Mouse (Mus musculus) testis, postnatal 10 days (tissue): Measurements from ENCODE around the gene Fjx1.

ENCODE experiments used
- DNase-seq: peaks from one replicate; pipeline ENCODE4 v3.0.0; 2021; ENCODE audit warnings: low spot score

Gene Fjx1

DNA sequence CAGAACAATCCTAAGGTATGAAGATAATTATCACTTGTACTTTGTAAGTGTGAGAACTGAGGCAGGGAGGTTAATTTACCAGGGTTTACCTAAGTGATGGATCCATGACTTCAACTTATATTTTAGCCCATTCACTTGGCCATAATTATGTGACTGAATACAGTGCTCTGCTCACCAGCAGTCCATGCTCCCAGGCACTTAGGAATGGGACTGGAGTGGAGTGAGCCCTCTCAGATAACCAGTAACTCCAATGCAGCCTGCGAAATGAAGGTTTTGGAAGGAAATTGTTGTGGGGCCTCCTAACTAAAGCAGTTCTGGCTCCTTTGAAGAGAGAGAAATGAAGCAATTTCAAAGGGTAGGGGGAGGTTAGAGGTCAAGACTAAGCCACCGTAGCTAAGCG is 25.9 kb downstream of the Fjx1 start:
- no peak for DNase-seq

DNA sequence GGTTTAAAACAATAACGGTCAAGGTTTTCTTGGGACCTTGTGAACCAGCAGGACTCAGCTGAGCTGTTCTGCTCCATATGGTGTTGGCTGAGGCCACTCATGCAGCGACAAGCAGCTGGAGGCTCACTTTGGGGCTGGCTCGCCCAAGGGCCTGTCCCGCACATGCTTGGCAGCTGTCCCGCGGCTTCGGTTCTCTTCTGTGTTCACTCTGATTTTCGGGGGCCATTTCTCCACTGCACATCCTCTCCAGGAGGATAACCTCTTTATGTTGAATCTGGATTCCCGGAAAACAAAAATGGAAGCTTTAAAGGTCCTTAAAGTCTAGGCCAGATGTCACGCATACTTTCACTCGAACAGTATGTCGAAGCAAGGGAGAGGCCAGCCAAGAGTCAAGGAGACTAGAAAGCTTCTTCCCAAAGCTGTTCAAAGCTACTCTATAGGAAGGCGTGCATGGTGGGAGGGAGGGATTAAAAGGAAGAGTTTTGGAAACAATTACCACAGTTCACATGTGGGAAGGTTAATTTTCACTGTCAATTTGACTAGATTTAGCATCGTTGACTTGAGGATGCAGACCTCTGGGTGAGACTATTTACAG is 36.1 kb downstream of the Fjx1 start:
- peak; percentile 58 for DNase-seq

DNA sequence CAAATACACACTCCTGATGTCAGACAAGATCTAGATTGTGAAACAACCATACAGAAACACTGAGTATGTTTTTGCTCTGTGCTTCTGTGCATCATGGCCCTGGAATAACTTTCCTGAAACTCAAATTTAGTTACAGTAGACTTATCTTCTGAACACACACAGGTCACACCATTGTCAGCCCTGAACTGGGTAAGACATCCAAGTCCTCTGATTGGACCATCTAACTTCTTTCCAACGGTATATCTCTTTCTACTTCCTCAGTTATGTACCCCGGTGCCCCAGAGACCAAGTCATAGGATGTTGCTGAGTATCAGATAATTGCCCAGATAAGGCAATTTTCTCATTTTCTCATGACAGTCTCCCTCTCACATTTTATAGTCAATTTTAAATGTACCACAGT is 39.6 kb downstream of the Fjx1 start:
- DNase-seq, result no peak

DNA sequence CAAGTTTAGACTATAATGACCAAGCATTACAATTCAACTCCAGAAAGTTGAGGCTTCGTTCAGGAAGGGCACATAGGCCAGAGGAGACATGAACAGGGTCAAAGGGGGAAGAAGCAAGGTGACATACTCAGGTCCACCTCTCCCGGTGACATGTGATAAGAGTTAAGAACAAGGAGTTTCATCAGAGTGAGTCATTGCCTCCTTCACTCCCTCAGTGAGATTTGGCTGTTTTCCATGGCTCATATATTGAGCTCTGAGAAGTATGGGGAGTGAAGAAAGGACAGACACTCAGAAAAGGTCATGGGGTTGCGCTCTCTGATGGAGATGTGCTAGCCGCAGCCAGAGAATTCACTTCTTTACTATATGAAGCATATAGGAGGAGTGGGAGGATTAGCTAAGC is 41.7 kb downstream of the Fjx1 start:
- no peak for DNase-seq

DNA sequence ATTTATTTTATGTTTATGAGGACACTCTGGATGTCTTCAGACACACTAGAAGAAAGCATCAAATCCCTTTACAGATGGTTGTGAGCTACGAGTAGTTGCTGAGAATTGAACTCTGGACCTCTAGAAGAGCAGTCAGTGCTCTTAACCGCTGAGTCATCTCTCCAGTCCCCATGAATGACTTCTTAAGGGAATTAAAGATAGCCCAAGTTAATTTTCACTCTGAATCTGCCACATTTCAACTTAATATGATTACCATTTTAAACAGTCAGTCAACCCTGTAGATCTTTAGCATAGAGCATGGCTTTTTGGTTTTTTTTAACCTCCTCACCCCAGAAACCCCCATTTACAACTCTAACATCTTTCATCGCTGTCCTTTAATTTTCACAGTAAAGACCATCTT is 42.6 kb downstream of the Fjx1 start:
- DNase-seq, result no peak

DNA sequence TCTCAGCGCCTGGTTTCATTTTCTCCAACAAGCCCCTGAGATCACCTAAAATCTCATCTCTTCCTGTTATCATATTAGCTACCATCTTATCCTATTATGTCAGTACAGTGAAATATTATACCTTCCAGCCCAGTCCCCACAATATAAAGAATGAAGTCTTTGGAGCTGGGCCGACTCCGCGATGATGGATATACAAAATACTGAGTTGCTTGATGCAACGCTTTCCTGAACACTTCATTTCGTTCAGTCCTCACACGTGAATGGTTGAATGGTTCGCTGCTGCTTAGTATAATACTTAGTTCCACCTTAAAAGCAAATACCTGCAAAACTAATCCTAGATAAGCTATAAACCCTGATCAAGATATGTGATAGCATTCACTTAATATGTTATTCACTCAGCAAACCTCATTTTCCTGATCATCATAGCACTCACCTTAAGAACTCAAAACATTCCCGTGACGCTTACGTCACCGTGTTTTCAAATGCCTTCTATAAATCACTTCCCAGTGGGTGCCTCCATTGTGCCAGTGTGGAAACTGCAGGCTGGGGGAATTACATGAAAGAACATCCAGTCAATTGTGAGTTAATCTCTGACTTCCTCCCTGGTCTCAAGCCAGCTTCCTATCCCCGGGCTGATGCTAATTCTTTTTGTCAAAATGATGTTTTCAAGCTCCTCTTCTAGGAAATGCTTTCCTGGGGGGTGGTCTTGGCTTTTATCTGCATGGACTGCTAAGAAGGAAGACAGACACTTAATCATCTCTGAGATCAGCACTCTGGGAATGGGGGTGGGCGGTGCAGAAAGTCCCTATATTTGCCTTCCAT is 44.7 kb downstream of the Fjx1 start, which contains the start of gene Trim44:
Trim44 (minus strand) TSS at position 466 of the 822 bp plus-strand sequence.
- DNase-seq, result no peak

DNA sequence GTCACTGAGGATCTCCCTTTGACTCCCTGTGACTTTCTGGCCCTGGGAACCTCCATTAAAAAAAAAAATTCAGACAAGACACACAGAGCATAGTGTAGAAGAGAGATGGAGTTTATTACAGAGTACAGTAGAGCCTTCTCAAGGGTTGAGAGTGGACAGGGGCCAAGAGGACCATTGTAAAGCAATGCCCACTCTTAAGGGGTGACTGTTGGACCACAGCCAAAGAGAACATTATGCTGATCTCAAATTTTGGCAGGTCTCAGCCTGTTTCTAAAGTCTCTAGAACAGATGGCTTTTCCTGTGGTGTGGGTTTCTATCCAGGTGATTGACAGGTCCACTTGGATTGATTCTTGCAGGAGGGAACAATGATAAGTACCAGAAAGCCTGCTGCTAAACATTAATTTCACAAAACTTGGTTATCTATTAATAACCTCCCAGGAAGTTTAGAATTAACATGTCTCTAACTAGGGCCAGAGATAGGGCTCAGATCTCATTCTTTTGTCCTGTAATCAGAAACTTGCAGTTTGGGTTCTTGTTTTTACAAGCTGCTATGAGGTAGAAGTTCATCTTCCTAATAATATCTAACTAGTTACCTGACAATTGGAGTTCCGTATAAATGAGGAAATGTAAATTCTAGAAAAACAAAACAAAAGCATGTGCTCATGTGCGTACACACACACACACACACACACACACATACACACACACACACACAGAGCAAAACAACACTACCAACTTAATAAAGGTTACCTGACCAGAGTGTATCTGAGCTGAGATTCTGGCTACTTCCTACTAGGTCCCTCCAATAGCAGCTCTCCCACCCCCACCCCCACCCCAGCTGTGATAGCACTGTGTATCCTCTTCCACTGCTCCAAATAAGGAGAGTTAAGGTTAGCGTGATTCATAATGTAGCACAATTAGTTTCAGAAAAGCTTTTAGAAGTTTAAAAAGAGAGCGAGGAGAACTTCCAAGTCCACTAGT is 45.7 kb downstream of the Fjx1 start:
- DNase-seq, result no peak

DNA sequence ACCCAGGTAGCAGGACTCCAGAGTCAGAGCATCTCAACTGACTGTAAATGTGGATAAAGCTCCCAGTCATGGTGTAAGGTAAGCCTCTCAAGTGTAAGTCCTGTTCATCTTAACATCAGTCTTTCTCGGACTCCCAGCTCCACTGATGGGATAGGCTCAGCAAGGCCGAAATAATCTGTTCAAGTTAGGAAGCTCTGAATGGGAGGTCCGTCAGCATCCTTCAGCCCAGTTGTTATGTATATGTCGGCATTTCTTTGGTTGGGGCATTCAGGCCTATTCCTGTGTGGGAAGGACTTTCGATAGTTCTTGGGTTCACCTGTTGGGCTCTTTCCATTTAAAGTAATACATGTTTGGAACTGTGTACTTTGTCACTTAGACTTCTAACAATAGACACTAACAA is 48.3 kb downstream of the Fjx1 start:
- no peak for DNase-seq

DNA sequence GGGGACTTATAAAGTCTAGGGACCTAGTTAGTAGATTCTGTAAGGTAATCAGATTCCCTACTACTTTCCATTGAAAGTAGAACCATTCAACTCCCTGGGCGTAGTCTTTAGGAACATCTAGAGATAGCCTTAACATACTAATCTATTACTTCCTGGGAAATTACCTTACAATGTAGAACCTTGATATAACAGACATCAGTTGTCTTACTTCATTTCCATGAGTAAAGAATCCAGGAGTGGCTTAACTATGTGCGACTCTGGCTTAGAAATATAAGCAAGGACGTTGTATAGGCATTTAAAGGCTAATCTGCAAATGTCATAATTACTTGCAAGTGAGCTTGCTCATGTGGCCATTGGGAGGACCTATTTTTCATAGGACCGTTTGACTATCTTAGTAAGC is 49.0 kb downstream of the Fjx1 start:
- no peak for DNase-seq

DNA sequence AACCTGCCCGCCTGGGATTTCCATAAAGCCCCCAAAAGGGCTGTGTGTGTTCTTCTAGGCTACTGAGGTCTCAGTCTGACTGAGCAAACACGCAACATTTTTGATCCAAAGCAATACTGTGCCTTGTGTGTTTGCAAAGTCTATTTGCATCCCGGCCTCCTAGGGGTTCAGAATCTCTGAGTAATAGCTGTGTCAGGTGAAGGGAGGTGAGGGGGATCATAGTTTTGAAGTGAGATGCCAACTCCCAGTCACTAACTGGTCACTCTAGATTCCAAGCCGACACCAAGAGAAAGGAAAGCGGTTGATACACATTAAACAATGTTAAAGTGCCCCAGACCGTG is 51.0 kb downstream of the Fjx1 start:
- no peak for DNase-seq

DNA sequence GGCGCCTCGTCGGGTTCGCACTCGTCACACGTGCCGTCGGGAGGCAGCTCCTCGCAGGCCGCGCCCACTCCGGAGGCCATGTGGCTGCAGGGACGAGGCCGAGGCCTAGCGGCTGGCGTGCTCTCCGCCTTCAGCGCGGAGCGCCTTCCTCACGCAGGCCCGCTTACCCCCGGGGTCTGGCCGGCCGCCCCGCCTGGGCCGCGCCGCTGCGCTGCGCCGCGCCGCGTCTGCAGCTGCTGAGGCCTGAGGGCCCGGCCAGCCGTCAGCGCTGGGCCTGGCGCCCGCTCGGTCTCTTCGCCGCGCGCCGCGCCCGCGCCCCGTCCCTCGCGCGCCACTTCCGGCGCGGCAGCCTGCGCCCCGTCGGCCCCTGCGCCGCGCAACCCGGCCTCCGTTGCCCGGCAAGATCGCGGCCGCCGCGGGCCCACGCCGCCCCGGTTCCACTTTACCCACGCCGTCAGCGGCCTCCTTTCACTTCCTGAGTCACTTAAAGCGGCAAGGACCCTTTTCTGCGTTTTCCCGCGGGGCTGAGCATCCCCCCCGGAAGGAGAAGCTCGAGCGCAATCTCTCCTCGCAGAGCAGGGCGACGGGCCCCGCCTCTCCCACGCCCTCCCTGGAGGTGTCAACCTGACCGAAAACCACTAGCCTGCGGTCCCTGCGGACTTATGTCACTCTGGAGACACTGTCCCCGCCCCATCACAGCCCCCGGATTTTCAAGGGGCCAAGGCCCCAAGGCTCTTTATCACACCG is 51.5 kb downstream of the Fjx1 start:
- DNase-seq, result peak; percentile 86

DNA sequence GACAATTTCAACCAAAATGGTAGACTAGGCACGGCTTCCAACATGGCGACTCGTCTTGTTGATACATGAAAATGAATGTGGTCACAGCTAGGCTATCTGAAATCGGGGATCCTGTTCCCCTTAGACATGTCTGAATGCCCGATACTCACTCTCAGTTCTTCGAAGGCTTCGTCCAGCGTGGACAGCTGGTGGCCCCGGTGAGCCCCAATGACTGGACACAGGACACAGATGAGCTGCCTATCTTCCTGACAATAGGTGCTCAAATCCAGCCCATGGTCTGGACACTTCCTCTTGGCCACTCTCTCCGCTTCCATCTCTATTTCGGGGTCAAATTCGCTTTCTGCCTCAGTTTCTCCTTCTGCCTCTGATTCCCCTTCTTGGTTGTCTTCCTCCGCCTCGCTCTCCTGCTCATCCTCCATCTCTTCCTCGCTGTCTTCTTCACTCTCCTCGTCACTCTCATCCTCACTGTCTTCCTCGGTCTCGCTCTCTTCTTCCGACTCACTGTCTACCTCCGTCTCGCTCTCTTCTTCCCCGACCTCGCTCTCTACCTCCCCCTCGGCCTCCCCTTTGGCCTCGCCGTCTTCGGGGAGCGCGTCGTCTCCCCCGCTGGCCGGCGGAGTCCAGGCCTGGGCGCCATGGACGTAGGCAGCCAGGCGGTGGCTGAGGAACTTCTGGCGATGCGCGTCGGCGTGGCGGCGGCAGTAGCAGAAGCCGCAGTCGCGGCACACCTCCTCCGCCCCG is 52.3 kb downstream of the Fjx1 start:
- no peak for DNase-seq
